Mouse (Mus musculus): Measurements from ENCODE around the gene Def8. TPM values are rescaled to one million over a fixed set of nuclear protein-coding genes. Genes with fewer than 3 reads are reported as not detected.

Gene Def8
- polyA plus RNA-seq, 1 experiment, result 55.5 TPM

DNA sequence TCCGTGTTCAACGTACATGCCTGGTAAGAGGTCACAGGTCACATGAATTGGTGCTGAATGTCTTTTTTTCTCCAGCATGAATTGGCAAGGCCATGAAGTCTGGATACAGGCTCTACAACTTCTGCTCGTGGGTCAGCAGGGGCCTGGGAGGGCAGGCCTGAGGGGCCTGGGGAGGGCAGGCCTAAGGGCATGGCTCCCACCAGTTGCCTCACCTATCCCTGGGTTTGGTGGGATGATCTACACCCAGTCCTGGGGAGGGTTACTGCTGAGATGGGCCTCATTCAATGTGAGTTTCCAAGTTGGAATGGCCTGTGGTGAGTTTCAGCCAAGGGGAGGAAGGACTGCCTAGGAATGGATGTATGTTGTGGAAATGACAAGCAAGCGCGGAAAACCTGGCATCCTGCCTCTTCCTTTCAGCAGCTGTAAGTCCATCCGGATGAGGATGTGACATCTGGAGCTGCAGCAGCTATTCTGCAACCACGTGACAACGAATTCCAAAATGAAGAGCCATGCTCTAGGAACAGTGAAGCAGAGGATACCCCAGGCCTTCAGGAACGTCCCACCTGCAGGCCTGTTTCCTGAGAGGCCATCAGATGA is 20.5 kb upstream of the Def8 start:
- TF ChIP-seq CTCF (IDR thresholded peaks at IDR 0.05; ENCODE audit: borderline replicate concordance, extremely low read depth, insufficient read depth, insufficient read length) (no peak), POLR2A (IDR thresholded peaks at IDR 0.05; ENCODE audit: borderline replicate concordance, extremely low read depth, insufficient read depth, insufficient read length, poor library complexity, severe bottlenecking) (no peak)
- no peak for DNase-seq (ENCODE audit: low read depth)

DNA sequence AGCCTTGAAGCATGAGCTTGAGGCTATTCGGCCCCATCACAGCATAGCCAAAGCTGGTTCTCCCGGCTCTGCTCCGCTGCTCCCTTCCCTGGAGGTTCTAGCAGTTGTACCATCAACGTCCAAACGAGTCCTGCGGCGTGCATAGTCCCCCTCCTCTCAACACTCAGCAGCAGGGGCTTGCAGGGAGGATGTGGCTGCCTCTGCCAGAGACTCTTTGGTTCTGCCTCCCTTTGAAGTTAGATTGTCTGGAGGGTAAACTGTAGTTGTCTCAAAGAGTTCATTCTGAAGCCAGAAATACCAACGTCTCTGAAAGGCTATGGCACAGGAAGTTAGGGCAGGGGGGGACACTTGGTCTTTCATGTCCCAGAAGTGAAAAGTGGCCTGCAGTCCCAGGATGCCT is 18.8 kb upstream of the Def8 start:
- DNase-seq (ENCODE audit: low read depth), result no peak
- no peak for TF ChIP-seq POLR2A (IDR thresholded peaks at IDR 0.05; ENCODE audit: borderline replicate concordance, extremely low read depth, insufficient read depth, insufficient read length, poor library complexity, severe bottlenecking)
- no peak for TF ChIP-seq CTCF (IDR thresholded peaks at IDR 0.05; ENCODE audit: borderline replicate concordance, extremely low read depth, insufficient read depth, insufficient read length)

DNA sequence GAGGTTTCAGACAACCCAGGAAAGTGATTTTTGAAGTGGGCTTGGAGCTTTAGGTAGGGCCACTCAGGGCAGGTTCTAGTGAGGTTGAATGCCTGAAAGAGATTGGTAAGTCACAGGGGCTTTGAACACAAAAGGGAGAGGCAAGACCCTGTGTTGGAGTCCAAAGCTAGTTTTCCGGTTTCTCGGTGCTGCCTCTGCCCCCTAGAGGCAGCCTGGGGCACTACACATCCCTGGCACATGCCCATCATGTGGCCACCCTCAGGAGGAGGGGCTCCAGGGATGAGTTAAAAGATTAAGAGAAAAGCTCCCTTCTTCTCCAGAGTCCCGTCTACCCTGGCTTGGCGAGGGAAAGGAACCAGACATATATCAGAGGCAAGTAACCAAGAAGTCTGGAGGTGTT is 16.5 kb upstream of the Def8 start, which contains the start of gene Mc1r:
Mc1r (plus strand) TSS at position 322 of the 400 bp plus-strand sequence.
- peak; percentile 70 for DNase-seq (ENCODE audit: low read depth)
- TF ChIP-seq POLR2A (IDR thresholded peaks at IDR 0.05; ENCODE audit: borderline replicate concordance, extremely low read depth, insufficient read depth, insufficient read length, poor library complexity, severe bottlenecking) (no peak), CTCF (IDR thresholded peaks at IDR 0.05; ENCODE audit: borderline replicate concordance, extremely low read depth, insufficient read depth, insufficient read length) (peak; percentile 91)

DNA sequence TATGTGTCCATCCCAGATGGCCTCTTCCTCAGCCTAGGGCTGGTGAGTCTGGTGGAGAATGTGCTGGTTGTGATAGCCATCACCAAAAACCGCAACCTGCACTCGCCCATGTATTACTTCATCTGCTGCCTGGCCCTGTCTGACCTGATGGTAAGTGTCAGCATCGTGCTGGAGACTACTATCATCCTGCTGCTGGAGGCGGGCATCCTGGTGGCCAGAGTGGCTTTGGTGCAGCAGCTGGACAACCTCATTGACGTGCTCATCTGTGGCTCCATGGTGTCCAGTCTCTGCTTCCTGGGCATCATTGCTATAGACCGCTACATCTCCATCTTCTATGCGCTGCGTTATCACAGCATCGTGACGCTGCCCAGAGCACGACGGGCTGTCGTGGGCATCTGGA is 15.7 kb upstream of the Def8 start:
- no peak for TF ChIP-seq POLR2A (IDR thresholded peaks at IDR 0.05; ENCODE audit: borderline replicate concordance, extremely low read depth, insufficient read depth, insufficient read length, poor library complexity, severe bottlenecking)
- no peak for TF ChIP-seq CTCF (IDR thresholded peaks at IDR 0.05; ENCODE audit: borderline replicate concordance, extremely low read depth, insufficient read depth, insufficient read length)
- DNase-seq (ENCODE audit: low read depth), result no peak

DNA sequence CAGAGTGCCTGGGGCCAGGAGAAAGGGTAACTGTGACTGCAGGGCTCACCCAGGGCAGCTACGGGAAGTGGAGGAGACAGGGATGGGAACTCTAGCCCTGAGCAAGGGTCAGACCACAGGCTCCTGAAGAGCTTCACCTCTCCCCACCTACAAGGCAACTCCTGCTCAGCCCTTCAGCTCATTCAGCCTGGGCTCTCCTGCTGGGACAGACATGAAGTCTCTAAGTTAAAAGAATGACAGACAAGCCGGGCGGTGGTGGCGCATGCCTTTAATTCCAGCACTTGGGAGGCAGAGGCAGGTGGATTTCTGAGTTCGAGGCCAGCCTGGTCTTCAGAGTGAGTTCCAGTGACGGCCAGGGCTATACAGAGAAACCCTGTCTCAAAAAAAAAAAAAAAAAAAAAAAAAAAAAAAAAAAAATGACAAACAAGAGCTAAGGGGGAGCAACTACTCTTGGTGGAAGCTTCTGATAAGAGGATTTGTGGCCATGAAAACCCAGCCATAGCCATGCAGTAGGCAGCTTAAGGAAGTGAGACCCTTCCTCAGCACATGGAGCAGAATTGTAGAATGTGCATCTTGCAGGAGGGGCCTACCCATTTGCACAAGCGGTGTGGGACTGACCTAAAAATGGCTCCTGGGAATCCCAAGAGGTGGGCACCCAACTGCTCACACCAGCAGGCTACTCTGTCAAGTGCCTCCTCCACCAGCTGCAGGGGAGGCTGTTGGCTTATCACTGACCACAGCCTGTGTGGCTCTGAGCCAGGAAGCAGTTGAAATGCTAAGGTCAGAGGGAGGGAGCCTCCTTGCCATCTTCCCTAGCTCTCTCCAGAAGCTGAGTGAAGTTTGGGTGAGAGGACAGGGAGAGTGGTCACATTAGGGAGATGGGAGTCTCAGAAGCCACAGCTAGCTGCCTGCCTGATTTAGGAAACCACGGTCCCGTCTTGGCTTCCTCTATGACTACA is 14.5 kb upstream of the Def8 start:
- TF ChIP-seq POLR2A (IDR thresholded peaks at IDR 0.05; ENCODE audit: borderline replicate concordance, extremely low read depth, insufficient read depth, insufficient read length, poor library complexity, severe bottlenecking), result no peak
- TF ChIP-seq CTCF (IDR thresholded peaks at IDR 0.05; ENCODE audit: borderline replicate concordance, extremely low read depth, insufficient read depth, insufficient read length), result no peak

DNA sequence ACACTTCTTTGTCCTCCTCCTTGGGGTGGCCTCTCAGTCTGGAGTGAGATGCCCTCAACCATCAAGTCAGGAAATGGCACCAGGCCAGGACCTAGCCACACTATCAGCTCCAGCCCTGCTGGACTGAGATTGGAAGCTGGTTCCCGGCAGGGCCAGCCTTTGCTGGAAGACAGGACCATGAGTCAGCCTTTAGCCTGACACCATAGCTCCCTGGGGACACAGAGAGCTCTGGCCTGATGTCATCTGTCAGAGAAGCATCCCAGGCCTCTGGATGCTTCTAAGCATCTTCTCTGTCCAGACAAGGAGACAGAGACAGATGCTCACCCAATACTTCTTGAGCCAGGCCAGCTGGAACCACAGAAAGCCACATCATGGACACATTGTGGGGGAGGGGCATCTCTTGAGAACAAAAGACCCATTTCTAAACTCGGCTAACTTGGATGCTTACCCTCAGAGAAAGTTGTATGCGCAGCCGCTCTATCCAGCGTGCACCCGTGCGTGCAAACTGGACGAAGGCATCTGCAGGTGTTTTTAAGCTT is 13.2 kb upstream of the Def8 start:
- peak; percentile 75 for DNase-seq (ENCODE audit: low read depth)
- TF ChIP-seq CTCF (IDR thresholded peaks at IDR 0.05; ENCODE audit: borderline replicate concordance, extremely low read depth, insufficient read depth, insufficient read length) (no peak), POLR2A (IDR thresholded peaks at IDR 0.05; ENCODE audit: borderline replicate concordance, extremely low read depth, insufficient read depth, insufficient read length, poor library complexity, severe bottlenecking) (no peak)

More for the DNA sequence above, 14.5 kb upstream of the Def8 start:
- no peak for DNase-seq (ENCODE audit: low read depth)

DNA sequence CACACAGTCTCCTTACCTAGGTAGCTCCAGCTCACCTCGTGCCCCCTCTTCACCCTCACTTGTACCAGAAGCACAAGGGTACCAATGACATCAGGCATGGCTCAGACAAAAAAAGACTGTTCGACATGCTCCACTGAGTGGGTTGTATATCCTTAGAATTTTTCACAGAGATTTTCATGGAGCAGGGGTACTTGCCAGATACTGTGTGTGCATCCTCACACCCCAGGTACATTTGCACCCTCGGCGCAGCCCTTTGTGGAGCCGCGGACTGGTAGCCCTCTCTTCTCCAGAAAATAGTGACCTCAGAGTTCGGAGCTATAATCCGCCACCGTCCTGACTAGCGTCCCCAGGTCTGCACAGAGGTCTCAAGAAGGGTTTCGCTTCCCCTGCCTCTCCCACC is 12.5 kb upstream of the Def8 start:
- no peak for DNase-seq (ENCODE audit: low read depth)

DNA sequence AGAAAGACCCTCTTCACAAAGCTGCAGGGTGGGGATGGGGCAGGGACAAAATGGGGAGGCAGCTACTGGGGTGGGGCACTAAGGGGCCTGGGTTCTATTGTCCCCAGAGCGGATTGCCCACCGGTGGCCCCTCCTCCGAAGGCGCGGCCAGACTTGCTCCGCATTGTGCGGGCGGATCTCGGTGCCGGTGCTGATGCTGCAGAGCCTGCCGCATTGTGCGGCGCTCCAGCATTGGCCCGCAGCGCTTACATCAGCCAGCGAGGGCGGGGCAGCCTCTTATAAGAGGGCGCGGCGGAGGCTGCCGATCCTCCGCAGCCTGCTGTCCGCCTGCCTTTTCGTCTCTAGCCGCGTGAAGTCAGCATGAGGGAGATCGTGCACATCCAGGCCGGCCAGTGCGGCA is 12.1 kb upstream of the Def8 start, which contains the start of gene Tubb3:
Tubb3 (plus strand) TSS at position 179 of the 400 bp plus-strand sequence.
- DNase-seq (ENCODE audit: low read depth), result peak; percentile 99
- TF ChIP-seq POLR2A (IDR thresholded peaks at IDR 0.05; ENCODE audit: borderline replicate concordance, extremely low read depth, insufficient read depth, insufficient read length, poor library complexity, severe bottlenecking), result peak; percentile 55; the same call in 1 of the 2 replicates
- TF ChIP-seq CTCF (IDR thresholded peaks at IDR 0.05; ENCODE audit: borderline replicate concordance, extremely low read depth, insufficient read depth, insufficient read length), result no peak

More for the DNA sequence above, 12.5 kb upstream of the Def8 start:
- TF ChIP-seq POLR2A (IDR thresholded peaks at IDR 0.05; ENCODE audit: borderline replicate concordance, extremely low read depth, insufficient read depth, insufficient read length, poor library complexity, severe bottlenecking), result no peak
- no peak for TF ChIP-seq CTCF (IDR thresholded peaks at IDR 0.05; ENCODE audit: borderline replicate concordance, extremely low read depth, insufficient read depth, insufficient read length)

DNA sequence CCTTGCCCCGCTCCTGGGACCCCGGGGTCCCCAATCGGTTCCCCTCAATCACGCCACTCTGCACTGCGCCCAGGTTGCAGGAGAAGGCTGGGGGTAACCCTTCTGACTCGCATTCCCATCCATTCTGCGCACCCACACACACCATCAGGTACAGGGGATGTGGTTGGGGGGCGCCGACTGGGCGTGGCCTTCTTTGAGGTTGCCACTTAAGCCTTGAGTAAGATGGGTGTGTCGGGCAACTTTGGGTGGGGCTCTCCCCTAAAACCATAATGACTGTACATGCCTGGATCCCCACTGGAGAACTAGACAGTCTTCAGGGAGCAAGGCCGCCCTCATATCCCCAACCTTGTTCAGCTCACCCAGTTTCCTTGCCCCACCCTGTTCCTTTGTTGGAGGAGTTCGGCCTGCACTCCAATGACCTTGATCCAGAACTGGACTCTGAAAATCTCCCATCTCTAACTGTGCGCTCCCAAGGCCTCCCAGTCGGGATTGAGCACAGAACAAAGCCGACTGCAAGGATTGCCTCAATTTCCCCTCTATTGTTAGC is 11.5 kb upstream of the Def8 start:
- TF ChIP-seq POLR2A (IDR thresholded peaks at IDR 0.05; ENCODE audit: borderline replicate concordance, extremely low read depth, insufficient read depth, insufficient read length, poor library complexity, severe bottlenecking) (no peak), CTCF (IDR thresholded peaks at IDR 0.05; ENCODE audit: borderline replicate concordance, extremely low read depth, insufficient read depth, insufficient read length) (no peak)
- DNase-seq (ENCODE audit: low read depth), result peak; percentile 76

DNA sequence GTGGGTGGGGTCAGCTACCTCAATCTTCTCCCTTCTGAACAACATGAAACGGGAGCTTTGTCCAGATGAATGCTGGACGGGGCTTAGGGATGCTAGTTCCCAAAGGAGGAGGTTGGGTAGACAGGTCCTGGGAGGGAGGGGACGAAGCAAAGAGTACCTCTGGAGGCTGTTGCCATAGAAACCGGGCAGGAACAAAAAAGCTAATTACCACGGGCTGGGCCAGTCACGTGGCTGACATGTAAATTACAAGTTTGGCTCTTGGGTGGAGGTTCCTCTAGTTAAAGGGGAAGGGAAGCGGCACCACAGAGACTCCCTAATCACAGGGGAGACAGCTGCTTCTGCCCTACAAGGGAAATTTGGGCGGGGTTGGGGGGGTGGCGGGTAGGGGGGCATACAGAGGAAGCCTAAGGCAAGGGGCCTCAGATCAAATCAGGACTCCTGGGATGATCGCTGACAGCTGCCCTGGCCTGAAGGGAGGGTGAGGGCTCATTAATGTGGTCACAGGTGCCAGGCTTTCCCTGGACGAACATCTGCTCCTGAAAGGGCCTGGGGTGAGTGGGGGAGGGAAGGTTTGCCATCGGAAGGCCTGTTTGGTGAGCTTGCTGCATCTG is 10.7 kb upstream of the Def8 start:
- TF ChIP-seq POLR2A (IDR thresholded peaks at IDR 0.05; ENCODE audit: borderline replicate concordance, extremely low read depth, insufficient read depth, insufficient read length, poor library complexity, severe bottlenecking) (0 out of 2 replicates have a peak, but pooled peaks have one; percentile 14), CTCF (IDR thresholded peaks at IDR 0.05; ENCODE audit: borderline replicate concordance, extremely low read depth, insufficient read depth, insufficient read length) (no peak)
- DNase-seq (ENCODE audit: low read depth), result peak; percentile 97
